Mouse (Mus musculus): ENCODE measurements around the gene Sh3bgr. TPM values are rescaled to one million over a fixed set of nuclear protein-coding genes. Genes with fewer than 3 reads are reported as not detected.

Sh3bgr gene
- total and polyA plus RNA-seq, 3 experiments = 0.38 to 0.70 TPM; not detected in 1

- no peak overlapping the region for H3K4me3 ChIP-seq (replicated peaks in 1 of 3; ENCODE audit: low read depth in 2 of 3, low read length in 2 of 3, poor library complexity in 1 of 3)
Observed at GRCm38 (mm10) chr16:96159794-96160346, 40.4 kb upstream of the Sh3bgr start.

GRCm38 (mm10) chr16:96160927-96161326 lies 39.3 kb upstream of the Sh3bgr start:
- Histone ChIP-seq H3K4me3 (replicated peaks in 1 of 3; ENCODE audit: low read depth in 2 of 3, low read length in 2 of 3, poor library complexity in 1 of 3) (no peak overlapping the region), H3K27ac (ENCODE audit: insufficient read depth, low read depth) (no peak overlapping the region), H3K9me3 (replicated peaks; ENCODE audit: low read length) (no peaks in the 10 kb centered on the region), H3K4me1 (ENCODE audit: control insufficient read depth in 1 of 2, insufficient read depth in 2 of 2) (no peaks in the 10 kb centered on the region), H3K4me2 (ENCODE audit: insufficient read depth, low read depth, poor library complexity, severe bottlenecking) (no peak overlapping the region), H3K79me2 (replicated peaks; ENCODE audit: control insufficient read depth, extremely low read depth, insufficient read depth, poor library complexity, severe bottlenecking) (no peaks in the 10 kb centered on the region), H3K36me3 (replicated peaks in 1 of 2; ENCODE audit: control insufficient read depth in 1 of 2, insufficient read depth in 1 of 2, low read length in 1 of 2) (peaks cover 14 to 50% of the 10 kb centered on the region in 2 experiments), H3K9ac (ENCODE audit: insufficient read depth, low read depth) (no peak overlapping the region), H3K27me3 (replicated peaks) (no peaks in the 10 kb centered on the region)
- no peak for DNase-seq (ENCODE audit: extremely low read depth)
- TF ChIP-seq GABPA (IDR thresholded peaks at IDR 0.05; ENCODE audit: insufficient replicate concordance, low read depth, low read length) (no peak), NELFE (IDR thresholded peaks at IDR 0.05; ENCODE audit: low read depth, low read length) (no peak), PAX5 (IDR thresholded peaks at IDR 0.05; ENCODE audit: low read length) (no peak), IRF4 (IDR thresholded peaks at IDR 0.05; ENCODE audit: low read depth, low read length) (no peak), JUN (IDR thresholded peaks at IDR 0.05; ENCODE audit: insufficient read depth, low read depth, low read length) (no peak), ZKSCAN1 (IDR thresholded peaks at IDR 0.05; ENCODE audit: borderline replicate concordance, low read depth, low read length) (no peak)
- in situ Hi-C loops (cut with MboI; ENCODE audit: low pct_ligation_motif_present, low pct_unique_long_range_greater_than_20kb, low sequenced_read_pairs) = no loop called here
- dilution Hi-C loops (cut with MboI; ENCODE audit: extremely low pct_ligation_motif_present, extremely low pct_unique_long_range_greater_than_20kb, low sequenced_read_pairs) = no loop called here

More at GRCm38 (mm10) chr16:96159794-96160346, 40.4 kb upstream of the Sh3bgr start:
- Histone ChIP-seq H3K9ac (ENCODE audit: insufficient read depth, low read depth) (no peak overlapping the region), H3K9me3 (replicated peaks; ENCODE audit: low read length) (no peaks in the 10 kb centered on the region), H3K4me1 (ENCODE audit: control insufficient read depth in 1 of 2, insufficient read depth in 2 of 2) (no peaks in the 10 kb centered on the region), H3K36me3 (replicated peaks in 1 of 2; ENCODE audit: control insufficient read depth in 1 of 2, insufficient read depth in 1 of 2, low read length in 1 of 2) (peaks cover 19 to 61% of the 10 kb centered on the region in 2 experiments), H3K79me2 (replicated peaks; ENCODE audit: control insufficient read depth, extremely low read depth, insufficient read depth, poor library complexity, severe bottlenecking) (no peaks in the 10 kb centered on the region), H3K27ac (ENCODE audit: insufficient read depth, low read depth) (no peak overlapping the region), H3K4me2 (ENCODE audit: insufficient read depth, low read depth, poor library complexity, severe bottlenecking) (no peak overlapping the region), H3K27me3 (replicated peaks) (no peaks in the 10 kb centered on the region)
- no peak for DNase-seq (ENCODE audit: extremely low read depth)
- TF ChIP-seq RCOR1 (conservative IDR thresholded peaks at IDR 0.05; ENCODE audit: low read depth, low read length) (no peak), ZKSCAN1 (IDR thresholded peaks at IDR 0.05; ENCODE audit: borderline replicate concordance, low read depth, low read length) (no peak), ELF1 (IDR thresholded peaks at IDR 0.05; ENCODE audit: low read depth, low read length) (no peak), NELFE (IDR thresholded peaks at IDR 0.05; ENCODE audit: low read depth, low read length) (no peak), HCFC1 (IDR thresholded peaks at IDR 0.05; ENCODE audit: low read depth, low read length) (no peak), JUND (conservative IDR thresholded peaks at IDR 0.05; ENCODE audit: low read depth, low read length) (no peak), USF1 (IDR thresholded peaks at IDR 0.05; ENCODE audit: low read depth, low read length) (no peak), RAD21 (IDR thresholded peaks at IDR 0.05; ENCODE audit: low read depth, low read length) (no peak), POLR2AphosphoS2 (IDR thresholded peaks at IDR 0.05; ENCODE audit: low read depth, low read length) (no peak), BHLHE40 (IDR thresholded peaks at IDR 0.05; ENCODE audit: low read depth, low read length) (no peak), MEF2A (IDR thresholded peaks at IDR 0.05; ENCODE audit: borderline replicate concordance, low read depth, low read length) (no peak), TBP (conservative IDR thresholded peaks at IDR 0.05; ENCODE audit: low read depth, low read length) (no peak), IRF4 (IDR thresholded peaks at IDR 0.05; ENCODE audit: low read depth, low read length) (no peak), ZNF384 (IDR thresholded peaks at IDR 0.05; ENCODE audit: low read depth, low read length) (no peak), USF2 (conservative IDR thresholded peaks at IDR 0.05; ENCODE audit: low read depth, low read length) (no peak), CTCF (conservative IDR thresholded peaks at IDR 0.05 in 1 of 2, IDR thresholded peaks at IDR 0.05 in 1 of 2; ENCODE audit: low read depth in 2 of 2, low read length in 2 of 2) (no peak), POLR2A (IDR thresholded peaks at IDR 0.05; ENCODE audit: low read depth, low read length) (no peak)
- dilution Hi-C loops (cut with MboI; ENCODE audit: extremely low pct_ligation_motif_present, extremely low pct_unique_long_range_greater_than_20kb, low sequenced_read_pairs) = no loop called here
- in situ Hi-C loops (cut with MboI; ENCODE audit: low pct_ligation_motif_present, low pct_unique_long_range_greater_than_20kb, low sequenced_read_pairs) = loop anchor here (10.0 kb wide), 1 partner anchor 125 kb away; no protein-coding TSS in a partner anchor

Measured in CH12.LX (cell line).